Mouse (Mus musculus) brain, embryonic 14.5 days (tissue): ENCODE data around the gene Entr1.

Source experiments
- CTCF ChIP-seq: fragments of 200-500 bp; IDR thresholded peaks from 2 replicates; pipeline ENCODE4 v1.5.1; 2012; ENCODE audit warnings: inconsistent platforms, mild to moderate bottlenecking, moderate library complexity, borderline replicate concordance; ENCODE audit not compliant: insufficient read depth, insufficient read length; ENCODE audit errors: extremely low read depth
- POLR2A ChIP-seq: fragments of 200-500 bp; IDR thresholded peaks from 2 replicates; pipeline ENCODE4 v1.6.1; 2012; ENCODE audit warnings: mild to moderate bottlenecking, inconsistent platforms, borderline replicate concordance; ENCODE audit not compliant: poor library complexity, insufficient read depth, insufficient read length, severe bottlenecking; ENCODE audit errors: extremely low read depth

GRCm38 (mm10) chr2:26438373-26438772 lies 49.3 kb upstream of the Entr1 start:
- TF ChIP-seq POLR2A: no peak
- TF ChIP-seq CTCF: no peak
